In genomic region chr10:40629656-40630311, GRCm38 (mm10) we compare ENCODE assay signal across 8 mouse cellular contexts. TPM values are rescaled to one million over a fixed set of nuclear protein-coding genes. Genes with fewer than 3 reads are reported as not detected.
DNase-seq lines count a peak whose midpoint lies in the region; ATAC-seq lines count a peak whose summit lies in the region.

Gene Ddo (plus strand): TSS chr10:40630011.

- DNase-seq in left cerebral cortex, adult 18-20 months (ENCODE audit: low spot score in 2 of 2), result no peak
- no peak for DNase-seq in left cerebral cortex, postnatal 10 days (ENCODE audit: extremely low spot score in 1 of 2, low spot score in 2 of 2)
- peak; percentile 86 for DNase-seq in cerebellum, adult 9-11 months
- DNase-seq in layer of hippocampus, postnatal 36 days, result peak in 1 of 2 experiments; percentile 47
- no peak for DNase-seq in testis, postnatal 14 days (ENCODE audit: low spot score)
- no peak for DNase-seq in forebrain, embryonic 14.5 days (ENCODE audit: low spot score)

- peaks cover 4% of the 10 kb centered on the region; the same call in 1 of the 2 replicates for H3K9me3 ChIP-seq in heart, embryonic 14.5 days (ENCODE audit: control insufficient read depth, low read length)
- no peaks in the 10 kb centered on the region for H3K9me3 ChIP-seq in forebrain, embryonic 14.5 days (replicated peaks; ENCODE audit: control insufficient read depth, low read length)
- 0 out of 2 replicates have a peak, but pooled peaks cover 3% of the 10 kb centered on the region for H3K9me3 ChIP-seq in hindbrain, embryonic 13.5 days

- peaks cover 12 to 13% of the 10 kb centered on the region in 2 experiments for H3K4me1 ChIP-seq in heart, embryonic 14.5 days (ENCODE audit: control insufficient read depth in 2 of 2, insufficient read depth in 2 of 2, low read length in 2 of 2)
- H3K4me1 ChIP-seq in forebrain, embryonic 14.5 days (ENCODE audit: control insufficient read depth, insufficient read depth, low read length), result no peaks in the 10 kb centered on the region
- H3K4me1 ChIP-seq in hindbrain, embryonic 13.5 days (replicated peaks), result peaks cover 5% of the 10 kb centered on the region; the same call in 1 of the 2 replicates

- H3K36me3 ChIP-seq in heart, embryonic 14.5 days (ENCODE audit: control insufficient read depth, insufficient read depth, low read length), result no peaks in the 10 kb centered on the region; the same call in 1 of the 2 replicates
- H3K36me3 ChIP-seq in forebrain, embryonic 14.5 days (ENCODE audit: control insufficient read depth, insufficient read depth, low read length), result no peaks in the 10 kb centered on the region
- no peaks in the 10 kb centered on the region for H3K36me3 ChIP-seq in hindbrain, embryonic 13.5 days

- H3K4me2 ChIP-seq in heart, embryonic 14.5 days (ENCODE audit: low read length), result peak within 1 kb of the TSS; percentile 70
- H3K4me2 ChIP-seq in forebrain, embryonic 14.5 days (ENCODE audit: low read length), result no peak within 1 kb of the TSS
- H3K4me2 ChIP-seq in hindbrain, embryonic 13.5 days, result no peak within 1 kb of the TSS

- H3K27ac ChIP-seq in heart, embryonic 14.5 days (replicated peaks in 1 of 2; ENCODE audit: control insufficient read depth in 1 of 2, insufficient read depth in 1 of 2, low read depth in 2 of 2, low read length in 2 of 2), result peak within 1 kb of the TSS; percentile 85 to 95
- H3K27ac ChIP-seq in forebrain, embryonic 14.5 days (ENCODE audit: low read depth, low read length), result no peak within 1 kb of the TSS
- no peak within 1 kb of the TSS for H3K27ac ChIP-seq in hindbrain, embryonic 13.5 days

- peak; percentile 86 for ATAC-seq in heart, embryonic 14.5 days (ENCODE audit: insufficient number of reproducible peaks, insufficient read depth, low FRiP score, low read depth)
- ATAC-seq in forebrain, embryonic 14.5 days, result no peak
- ATAC-seq in hindbrain, embryonic 13.5 days (ENCODE audit: low FRiP score), result no peak

- H3K27me3 ChIP-seq in heart, embryonic 14.5 days (ENCODE audit: control insufficient read depth, insufficient read depth, low read length), result no peaks in the 10 kb centered on the region
- no peaks in the 10 kb centered on the region for H3K27me3 ChIP-seq in forebrain, embryonic 14.5 days (replicated peaks; ENCODE audit: control insufficient read depth, insufficient read depth, low read length)
- H3K27me3 ChIP-seq in hindbrain, embryonic 13.5 days, result no peaks in the 10 kb centered on the region

- peak within 1 kb of the TSS; percentile 29 to 39 for H3K4me3 ChIP-seq in heart, embryonic 14.5 days (ENCODE audit: control insufficient read depth in 1 of 2, insufficient read depth in 1 of 2, low read depth in 1 of 2, low read length in 2 of 2)
- no peak within 1 kb of the TSS for H3K4me3 ChIP-seq in forebrain, embryonic 14.5 days (ENCODE audit: low read depth, low read length)
- no peak within 1 kb of the TSS for H3K4me3 ChIP-seq in hindbrain, embryonic 13.5 days

- intact Hi-C loops in left cerebral cortex, postnatal 10 days (cut with DNase I), result no loop called here

- WGBS in heart, embryonic 14.5 days, result 25% methylated on average over 8 of the region's 8 CpGs
- WGBS in forebrain, embryonic 14.5 days, result 78% methylated on average over 8 of the region's 8 CpGs
- 69% methylated on average over 8 of the region's 8 CpGs for WGBS in hindbrain, embryonic 13.5 days

- peak within 1 kb of the TSS; percentile 67 for H3K9ac ChIP-seq in heart, embryonic 14.5 days (ENCODE audit: low read length)
- H3K9ac ChIP-seq in forebrain, embryonic 14.5 days (ENCODE audit: low read length), result no peak within 1 kb of the TSS
- no peak within 1 kb of the TSS for H3K9ac ChIP-seq in hindbrain, embryonic 13.5 days

RNA-seq across cellular contexts. Expression of gene Ddo, which starts in this region (rescaled TPM):
- 10 to 100 TPM; 12.4 to 13.9 TPM for total RNA-seq in left cerebral cortex, adult 18-20 months (2021)
- 1 to 10 TPM; 4.8 to 5.1 TPM for total RNA-seq in left cerebral cortex, postnatal 10 days (2021)
- 21.1 and 22.9 TPM in 2 replicates for polyA plus RNA-seq in heart, embryonic 14.5 days (2014; fragmentation: Nextera tagmentation; extraction: Ambion mirVana)
- 10 to 100 TPM; 15.0 to 16.8 TPM for total RNA-seq in layer of hippocampus, postnatal 36 days (2021)
- polyA plus RNA-seq in forebrain, embryonic 14.5 days (2014; fragmentation: Nextera tagmentation; extraction: Ambion mirVana), result 0.75 and 0.79 TPM in 2 replicates
- 0.69 and 1.5 TPM in 2 replicates for polyA plus RNA-seq in hindbrain, embryonic 13.5 days (2015; fragmentation: Nextera tagmentation; extraction: Ambion mirVana)

Comparison
In these comparisons a context has a peak if more than half of its experiments do, and no peak if none do; other contexts are left out.
1. H3K27ac ChIP-seq: peak in heart, embryonic 14.5 days (2 of 2); none in forebrain, embryonic 14.5 days (single experiment) and hindbrain, embryonic 13.5 days (single experiment).
2. H3K4me3 ChIP-seq: peak in heart, embryonic 14.5 days (2 of 2); none in forebrain, embryonic 14.5 days (single experiment) and hindbrain, embryonic 13.5 days (single experiment).